Mouse (Mus musculus) heart, embryonic 14.5 days (tissue): ENCODE data around the gene Aaed1. TPM values are rescaled to one million over a fixed set of nuclear protein-coding genes. Genes with fewer than 3 reads are reported as not detected.

Experiments
- ATAC-seq: fragments of 200-750 bp; cut with Nextera tagmentation; 2 replicates; pipeline ENCODE4 v1.8.0; 2017; ENCODE audit warnings: low read depth, moderate TSS enrichment; ENCODE audit not compliant: insufficient number of reproducible peaks, insufficient read depth, low FRiP score
- H3K27ac ChIP-seq, 2 experiments: fragments of 200-500 bp in 1 of 2; fragments of 300-500 bp in 1 of 2; sonication (generic) in 1 of 2; replicated peaks in 1 of 2; 2 replicates each; pipeline ENCODE4 v1.5.1; 2012 to 2014; ENCODE audit warnings: low read depth in 2 of 2, low read length in 2 of 2, control low read depth in 1 of 2, mild to moderate bottlenecking in 1 of 2, mixed read lengths in 1 of 2; ENCODE audit not compliant: control insufficient read depth in 1 of 2, insufficient read depth in 1 of 2
- H3K27me3 ChIP-seq: fragments of 300-500 bp; sonication (generic); 2 replicates; pipeline ENCODE4 v1.6.1; 2014; ENCODE audit warnings: mild to moderate bottlenecking, low read length, control low read depth; ENCODE audit not compliant: control insufficient read depth, insufficient read depth
- H3K36me3 ChIP-seq: fragments of 300-500 bp; sonication (generic); 2 replicates; pipeline ENCODE4 v1.6.1; 2014; ENCODE audit warnings: mild to moderate bottlenecking, control low read depth, low read length, mixed read lengths; ENCODE audit not compliant: control insufficient read depth, insufficient read depth
- H3K4me1 ChIP-seq, 2 experiments: fragments of 200-500 bp in 1 of 2; fragments of 300-500 bp in 1 of 2; sonication (generic) in 1 of 2; 2 replicates each; pipeline ENCODE4 v1.6.1; 2012 to 2014; ENCODE audit warnings: low read length in 2 of 2, control low read depth in 1 of 2, mixed read lengths in 1 of 2; ENCODE audit not compliant: control insufficient read depth in 2 of 2, insufficient read depth in 2 of 2
- H3K4me2 ChIP-seq: fragments of 300-500 bp; sonication (generic); 2 replicates; pipeline ENCODE4 v1.6.1; 2014; ENCODE audit warnings: mild to moderate bottlenecking, low read length
- H3K4me3 ChIP-seq, 2 experiments: fragments of 200-500 bp in 1 of 2; fragments of 300-500 bp in 1 of 2; sonication (generic) in 1 of 2; 2 replicates each; pipeline ENCODE4 v1.5.1; 2012 to 2014; ENCODE audit warnings: low read length in 2 of 2, mild to moderate bottlenecking in 2 of 2, control low read depth in 1 of 2, low read depth in 1 of 2, moderate library complexity in 1 of 2; ENCODE audit not compliant: control insufficient read depth in 1 of 2, insufficient read depth in 1 of 2
- H3K9ac ChIP-seq: fragments of 300-500 bp; sonication (generic); 2 replicates; pipeline ENCODE4 v1.6.1; 2014; ENCODE audit warnings: mild to moderate bottlenecking, low read length
- H3K9me3 ChIP-seq: fragments of 300-500 bp; sonication (generic); 2 replicates; pipeline ENCODE4 v1.6.1; 2016; ENCODE audit warnings: low read length, control low read depth; ENCODE audit not compliant: control insufficient read depth
- whole genome bisulfite sequencing: fragments of 180-500 bp; shearing (Covaris S2); extraction: QIAGEN DNeasy Blood & Tissue Kit; methylation state at CpG from one replicate; pipeline ENCODE4 v1.1.7; 2014; 5-methylcytosine and 5-hydroxymethylcytosine counted together
- polyA plus RNA-seq: library from polyadenylated mRNA; unstranded; fragments of >200 nt; fragmentation: Nextera tagmentation; extraction: Ambion mirVana; gene quantifications from 2 replicates; pipeline ENCODE4 v1.2.1, GENCODE M21; 2014

Aaed1 gene
- polyA plus RNA-seq, 1 experiment from 2014 or later: 78.3 TPM

DNA sequence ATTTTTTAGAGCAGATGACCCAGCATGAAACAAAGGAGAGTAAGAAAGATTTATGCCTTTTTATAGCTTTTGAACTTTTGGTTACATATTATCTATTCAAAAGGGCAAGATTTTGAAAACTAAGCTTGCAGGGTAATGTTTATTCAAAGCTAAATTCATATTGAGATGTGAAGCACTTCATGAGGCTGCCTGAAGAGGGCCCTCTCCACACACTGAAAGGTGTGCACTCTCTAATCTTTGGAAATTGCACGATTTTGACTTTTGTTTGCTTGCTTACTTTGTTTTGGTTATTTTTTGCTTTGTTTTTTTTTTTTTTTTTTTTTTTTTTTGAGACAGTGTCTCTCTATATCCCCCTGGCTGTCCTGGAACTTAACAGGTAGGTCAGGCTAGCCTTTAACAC is 62.1 kb downstream of the Aaed1 start:
- H3K9ac ChIP-seq: no peak overlapping the region
- no peak overlapping the region for H3K4me3 ChIP-seq
- 19% methylated on average over 1 of the region's 1 CpGs for WGBS
- H3K9me3 ChIP-seq: no peaks in the 10 kb centered on the region
- H3K36me3 ChIP-seq: peaks cover 9% of the 10 kb centered on the region
- ATAC-seq: no peak
- peaks cover 0 to 11% of the 10 kb centered on the region in 2 experiments; a peak in 1 of 4 replicates for H3K4me1 ChIP-seq
- H3K4me2 ChIP-seq: no peak overlapping the region
- H3K27me3 ChIP-seq: no peaks in the 10 kb centered on the region
- H3K27ac ChIP-seq: no peak overlapping the region

DNA sequence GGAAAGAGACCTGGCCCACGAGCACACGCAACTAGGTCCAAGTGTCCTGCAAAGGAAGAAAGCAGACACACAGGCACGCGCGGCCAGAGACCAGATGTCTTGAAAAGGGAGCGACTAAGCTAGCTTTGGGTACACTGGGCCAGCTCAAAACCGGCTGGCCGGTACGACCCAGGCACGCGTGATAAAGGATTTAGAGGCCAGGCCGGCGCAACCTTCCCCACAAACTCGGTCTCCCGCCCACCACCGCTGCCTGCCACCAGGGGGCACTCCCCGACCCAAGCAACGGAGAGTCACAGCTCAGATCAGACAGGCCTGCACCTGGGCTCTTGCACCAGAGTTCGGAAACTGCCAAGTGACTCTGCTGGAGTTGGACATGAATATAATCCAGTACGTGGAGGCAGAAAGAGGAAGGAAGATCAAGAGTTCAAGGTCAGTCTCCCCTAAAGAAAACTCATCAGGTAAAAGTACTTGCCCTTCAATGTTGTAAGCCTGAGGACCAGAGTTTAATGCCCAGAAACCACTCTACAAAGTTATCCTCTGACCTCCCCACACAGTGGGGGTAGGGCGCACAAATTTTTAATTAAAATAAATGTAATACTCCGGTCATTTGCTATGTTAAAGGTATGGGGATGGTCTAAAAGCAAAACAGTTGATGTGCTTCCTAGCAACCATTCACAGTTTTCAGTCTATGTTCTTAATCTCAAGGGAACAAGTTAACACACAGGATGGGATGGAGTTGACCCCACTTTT is 63.6 kb downstream of the Aaed1 start:
- Histone ChIP-seq H3K36me3 (peaks cover 9% of the 10 kb centered on the region), H3K4me2 (peak overlapping the region; percentile 69), H3K4me1 (peaks cover 0 to 11% of the 10 kb centered on the region in 2 experiments; a peak in 1 of 4 replicates), H3K27ac (peak overlapping the region; percentile 60 to 63), H3K9ac (peak overlapping the region; percentile 71), H3K27me3 (no peaks in the 10 kb centered on the region), H3K9me3 (no peaks in the 10 kb centered on the region), H3K4me3 (peak overlapping the region; percentile 55 to 57)
- 6% methylated on average over 22 of the region's 22 CpGs for WGBS
- peak; percentile 75 for ATAC-seq

DNA sequence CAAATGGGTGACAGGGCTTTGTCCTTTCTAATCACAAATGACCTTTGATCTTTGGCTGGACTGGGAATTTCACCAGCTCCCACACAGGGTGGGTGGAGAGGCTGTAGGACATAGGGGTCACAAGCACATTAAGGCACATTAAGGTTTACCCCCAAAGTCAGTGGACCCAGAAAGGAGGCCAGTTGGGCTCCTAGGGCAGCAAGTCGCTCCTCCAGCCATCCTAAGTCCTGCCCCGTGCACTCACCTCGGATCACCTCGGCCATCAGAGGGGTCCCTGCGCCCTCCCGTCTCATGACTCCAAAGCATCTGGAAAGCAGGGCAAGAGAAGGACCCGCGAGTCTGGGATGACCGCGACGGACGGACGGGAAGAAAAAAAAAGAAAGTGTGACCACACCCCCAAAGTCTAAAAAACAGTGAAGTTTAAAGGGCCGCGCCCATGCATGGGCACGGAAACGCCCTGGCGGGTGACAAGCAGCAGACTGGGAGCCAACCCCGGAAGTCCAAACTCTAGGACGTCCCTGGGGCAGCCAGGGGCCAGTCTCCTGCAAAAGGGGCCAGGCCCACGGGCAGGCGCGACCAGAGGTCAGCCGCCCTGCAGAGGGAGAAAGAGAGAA is 64.2 kb downstream of the Aaed1 start:
- ATAC-seq: peak; percentile 90
- Histone ChIP-seq H3K4me3 (peak overlapping the region; percentile 55 to 57), H3K9ac (peak overlapping the region; percentile 71), H3K4me1 (peaks cover 0 to 11% of the 10 kb centered on the region in 2 experiments; a peak in 1 of 4 replicates), H3K4me2 (peak overlapping the region; percentile 69), H3K27ac (peak overlapping the region; percentile 60 to 63), H3K27me3 (no peaks in the 10 kb centered on the region), H3K9me3 (no peaks in the 10 kb centered on the region), H3K36me3 (peaks cover 12% of the 10 kb centered on the region)
- under 1% methylated on average over 24 of the region's 24 CpGs for WGBS

DNA sequence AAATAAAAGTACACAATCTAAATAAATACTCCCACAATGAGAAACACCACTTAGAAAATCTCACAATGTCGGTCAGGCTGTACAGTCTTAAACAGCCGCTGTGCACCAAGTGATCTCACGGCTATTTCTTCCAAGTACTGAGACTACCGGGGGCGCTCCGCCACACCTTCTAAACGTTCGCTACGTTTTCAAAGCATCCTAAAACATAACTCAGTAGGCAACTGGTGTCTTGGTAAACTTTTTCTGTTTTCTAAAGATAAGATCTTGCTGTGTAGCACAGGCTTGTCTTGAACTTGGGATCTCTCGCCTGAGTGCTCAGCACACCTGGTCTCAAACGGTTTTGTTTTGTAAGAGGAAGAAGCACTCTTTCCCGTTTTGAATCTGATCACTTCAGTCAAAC is 66.4 kb downstream of the Aaed1 start:
- no peak overlapping the region for H3K4me2 ChIP-seq
- no peak overlapping the region for H3K9ac ChIP-seq
- no peaks in the 10 kb centered on the region for H3K9me3 ChIP-seq
- peaks cover 0 to 11% of the 10 kb centered on the region in 2 experiments; a peak in 1 of 4 replicates for H3K4me1 ChIP-seq
- H3K36me3 ChIP-seq: peaks cover 20% of the 10 kb centered on the region
- no peak overlapping the region for H3K4me3 ChIP-seq
- no peaks in the 10 kb centered on the region for H3K27me3 ChIP-seq
- 89% methylated on average over 12 of the region's 12 CpGs for WGBS
- ATAC-seq: no peak
- H3K27ac ChIP-seq: no peak overlapping the region

DNA sequence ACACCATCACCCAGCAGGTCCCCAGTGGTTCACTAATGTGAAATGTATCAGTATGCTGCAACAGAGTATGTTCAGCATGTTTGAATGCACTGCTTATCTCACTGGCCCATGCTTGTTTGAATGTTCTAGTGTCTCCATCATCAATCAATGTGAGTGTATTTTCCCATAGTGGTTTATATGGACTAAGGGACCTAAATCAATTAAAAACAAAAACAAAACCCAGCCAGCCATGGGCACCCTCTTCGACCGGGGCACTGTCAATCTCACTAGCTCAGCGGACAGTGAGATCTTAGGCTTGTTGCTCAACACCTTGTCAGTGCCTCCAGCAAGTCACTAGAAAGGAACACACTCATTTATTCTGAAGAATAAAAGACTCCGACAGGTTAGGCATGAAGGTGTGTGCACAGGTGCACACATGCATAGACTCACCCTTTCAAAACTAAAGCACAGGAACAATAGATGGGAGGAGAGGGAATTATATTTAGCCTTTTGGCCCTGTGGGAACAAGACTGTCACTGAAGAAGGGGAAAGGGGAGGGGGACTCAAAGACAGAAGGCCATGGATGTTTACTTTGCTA is 67.7 kb downstream of the Aaed1 start:
- WGBS: 78% methylated on average over 4 of the region's 4 CpGs

DNA sequence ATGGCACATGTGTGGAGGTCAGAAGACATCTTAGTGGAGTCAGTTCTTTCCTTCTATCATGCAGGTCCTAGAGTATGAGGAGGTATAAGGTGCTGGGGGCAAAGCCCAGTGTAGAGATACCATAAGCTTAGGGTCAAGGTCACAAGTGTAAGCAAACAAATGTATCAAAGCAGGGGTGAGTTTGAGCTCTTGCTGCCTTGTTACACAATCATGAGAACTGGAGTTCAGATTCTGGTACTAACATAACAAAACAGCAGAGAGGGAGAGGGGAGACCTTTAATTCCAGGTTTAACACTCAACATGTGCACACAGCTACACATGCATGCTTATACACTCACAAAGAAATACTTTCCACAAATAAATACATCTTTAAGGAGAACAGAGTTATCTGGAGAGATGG is 69.8 kb downstream of the Aaed1 start:
- H3K9me3 ChIP-seq: no peaks in the 10 kb centered on the region
- H3K27me3 ChIP-seq: no peaks in the 10 kb centered on the region
- H3K9ac ChIP-seq: no peak overlapping the region
- H3K36me3 ChIP-seq: peaks cover 20% of the 10 kb centered on the region
- ATAC-seq: no peak
- peaks cover 6 to 8% of the 10 kb centered on the region in 2 experiments; a peak in 3 of 4 replicates for H3K4me1 ChIP-seq
- no peak overlapping the region for H3K4me3 ChIP-seq
- H3K4me2 ChIP-seq: no peak overlapping the region
- no peak overlapping the region for H3K27ac ChIP-seq

More for the DNA sequence above, 67.7 kb downstream of the Aaed1 start:
- ATAC-seq: no peak
- Histone ChIP-seq H3K4me2 (no peak overlapping the region), H3K27me3 (no peaks in the 10 kb centered on the region), H3K27ac (no peak overlapping the region), H3K36me3 (peaks cover 20% of the 10 kb centered on the region), H3K4me3 (no peak overlapping the region), H3K9ac (no peak overlapping the region), H3K9me3 (no peaks in the 10 kb centered on the region), H3K4me1 (peaks cover 6 to 18% of the 10 kb centered on the region in 2 experiments; a peak in 3 of 4 replicates)

DNA sequence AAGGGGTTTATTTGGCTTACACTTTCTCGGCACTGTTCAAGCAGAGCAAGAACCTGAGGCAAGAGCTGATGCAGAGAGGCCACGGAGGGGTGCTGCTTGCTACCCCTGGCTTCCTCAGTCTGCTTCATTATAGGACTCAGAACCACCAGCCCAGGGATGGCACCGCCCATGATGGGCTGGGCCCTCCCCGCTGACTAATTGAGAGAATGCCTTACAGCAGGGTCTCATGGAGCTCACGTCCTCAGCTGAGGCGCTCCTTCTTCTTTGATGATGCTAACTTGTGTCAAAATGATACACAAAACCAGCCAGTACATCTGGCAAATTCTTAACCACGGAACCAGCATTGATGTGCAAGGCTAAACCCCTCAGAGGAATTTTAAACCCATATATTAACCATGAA is 71.9 kb downstream of the Aaed1 start:
- H3K4me1 ChIP-seq: peaks cover 12 to 27% of the 10 kb centered on the region in 2 experiments
- 48% methylated on average over 7 of the region's 7 CpGs for WGBS
- no peak for ATAC-seq
- H3K9ac ChIP-seq: peak overlapping the region; percentile 52; the same call in 1 of the 2 replicates
- no peaks in the 10 kb centered on the region for H3K27me3 ChIP-seq
- H3K4me3 ChIP-seq: no peak overlapping the region
- H3K36me3 ChIP-seq: peaks cover 14% of the 10 kb centered on the region
- peak overlapping the region; percentile 66 to 79 for H3K27ac ChIP-seq
- peak overlapping the region; percentile 57 for H3K4me2 ChIP-seq
- H3K9me3 ChIP-seq: no peaks in the 10 kb centered on the region
